Mouse (Mus musculus): ENCODE data around the gene Hoxb3.

The Hoxb3 gene

GRCm38 (mm10) chr11:96352691-96353521, 29.8 kb downstream of the Hoxb3 start:
- no peak for DNase-seq (ENCODE audit: low spot score)

GRCm38 (mm10) chr11:96353522-96353841, 30.4 kb downstream of the Hoxb3 start:
- DNase-seq (ENCODE audit: low spot score), result no peak

- DNase-seq (ENCODE audit: low spot score), result no peak
These were observed 30.8 kb downstream of the Hoxb3 start for GRCm38 (mm10) chr11:96353939-96354338.

GRCm38 (mm10) chr11:96354376-96354775, 31.2 kb downstream of the Hoxb3 start:
- DNase-seq (ENCODE audit: low spot score), result no peak

GRCm38 (mm10) chr11:96354801-96355311, 31.7 kb downstream of the Hoxb3 start:
- DNase-seq (ENCODE audit: low spot score), result no peak

GRCm38 (mm10) chr11:96363807-96364206, 40.7 kb downstream of the Hoxb3 start:
- no peak for DNase-seq (ENCODE audit: low spot score)

- no peak for DNase-seq (ENCODE audit: low spot score)
These were observed 42.4 kb downstream of the Hoxb3 start, which contains the start of gene Hoxb1 for GRCm38 (mm10) chr11:96365441-96366091. Gene Hoxb1, plus strand, starts transcription at chr11:96365752.

GRCm38 (mm10) chr11:96366092-96367041, 43.2 kb downstream of the Hoxb3 start:
- DNase-seq (ENCODE audit: low spot score), result no peak

GRCm38 (mm10) chr11:96367141-96367540, 44.0 kb downstream of the Hoxb3 start:
- no peak for DNase-seq (ENCODE audit: low spot score)

GRCm38 (mm10) chr11:96368686-96369085, 45.6 kb downstream of the Hoxb3 start:
- no peak for DNase-seq (ENCODE audit: low spot score)

- no peak for DNase-seq (ENCODE audit: low spot score)
These were observed 46.0 kb downstream of the Hoxb3 start for GRCm38 (mm10) chr11:96369140-96369539.

GRCm38 (mm10) chr11:96371726-96372125, 48.6 kb downstream of the Hoxb3 start:
- DNase-seq (ENCODE audit: low spot score), result no peak

GRCm38 (mm10) chr11:96372519-96372918, 49.4 kb downstream of the Hoxb3 start:
- no peak for DNase-seq (ENCODE audit: low spot score)

GRCm38 (mm10) chr11:96374810-96375209, 51.7 kb downstream of the Hoxb3 start:
- no peak for DNase-seq (ENCODE audit: low spot score)

GRCm38 (mm10) chr11:96383381-96383780, 60.3 kb downstream of the Hoxb3 start:
- DNase-seq (ENCODE audit: low spot score), result no peak

- no peak for DNase-seq (ENCODE audit: low spot score)
These were observed 64.5 kb downstream of the Hoxb3 start for GRCm38 (mm10) chr11:96387635-96388034.

GRCm38 (mm10) chr11:96396772-96397626, 73.9 kb downstream of the Hoxb3 start:
- DNase-seq (ENCODE audit: low spot score), result no peak

Measured in ovary, postnatal 36 days (tissue).